Mouse (Mus musculus) embryonic facial prominence, embryonic 14.5 days (tissue): ENCODE data around the gene Abhd4. TPM values are rescaled to one million over a fixed set of nuclear protein-coding genes. Genes with fewer than 3 reads are reported as not detected.

ENCODE experiments used
- ATAC-seq: fragments of 200-750 bp; cut with Nextera tagmentation; 2 replicates; pipeline ENCODE4 v1.8.0; 2017; ENCODE audit warnings: low read depth, moderate number of reproducible peaks, moderate TSS enrichment
- DNase-seq: peaks from one replicate; pipeline ENCODE4 v3.0.0-alpha.2; 2015; ENCODE audit warnings: low spot score
- H3K27ac ChIP-seq: fragments of 300-500 bp; sonication (generic); replicated peaks from 2 replicates; pipeline ENCODE4 v1.5.1; 2014; ENCODE audit warnings: low read depth, mild to moderate bottlenecking, low read length, moderate library complexity
- H3K27me3 ChIP-seq: fragments of 300-500 bp; sonication (generic); replicated peaks from 2 replicates; pipeline ENCODE4 v1.6.1; 2014; ENCODE audit warnings: low read length; ENCODE audit not compliant: control insufficient read depth, insufficient read depth
- H3K36me3 ChIP-seq: fragments of 300-500 bp; sonication (generic); 2 replicates; pipeline ENCODE4 v1.6.1; 2014; ENCODE audit warnings: low read length, mixed read lengths; ENCODE audit not compliant: control insufficient read depth, insufficient read depth
- H3K4me1 ChIP-seq: fragments of 300-500 bp; sonication (generic); 2 replicates; pipeline ENCODE4 v1.6.1; 2014; ENCODE audit warnings: antibody characterized with exemption, low read length; ENCODE audit not compliant: control insufficient read depth, insufficient read depth
- H3K4me2 ChIP-seq: fragments of 300-500 bp; sonication (generic); 2 replicates; pipeline ENCODE4 v1.6.1; 2014; ENCODE audit warnings: low read depth, mild to moderate bottlenecking, low read length, moderate library complexity, mixed read lengths
- H3K4me3 ChIP-seq: fragments of 300-500 bp; sonication (generic); 2 replicates; pipeline ENCODE4 v1.5.1; 2014; ENCODE audit warnings: low read depth, mild to moderate bottlenecking, low read length
- H3K9ac ChIP-seq: fragments of 300-500 bp; sonication (generic); 2 replicates; pipeline ENCODE4 v1.6.1; 2014; ENCODE audit warnings: low read depth, mild to moderate bottlenecking, low read length, moderate library complexity, mixed read lengths
- H3K9me3 ChIP-seq: fragments of 300-500 bp; sonication (generic); 2 replicates; pipeline ENCODE4 v1.6.1; 2016; ENCODE audit warnings: low read length; ENCODE audit not compliant: control insufficient read depth
- WGBS: fragments of 180-500 bp; shearing (Covaris S2); extraction: QIAGEN DNeasy Blood & Tissue Kit; methylation state at CpG from one replicate; pipeline ENCODE4 v1.1.7; 2014; 5-methylcytosine and 5-hydroxymethylcytosine counted together
- polyA plus RNA-seq: library from polyadenylated mRNA; unstranded; fragments of >200 nt; fragmentation: Nextera tagmentation; extraction: Ambion mirVana; gene quantifications from 2 replicates; pipeline ENCODE4 v1.2.1, GENCODE M21; 2014

The Abhd4 gene
- polyA plus RNA-seq, 1 experiment from 2014 or later, result 59.0 TPM

DNA sequence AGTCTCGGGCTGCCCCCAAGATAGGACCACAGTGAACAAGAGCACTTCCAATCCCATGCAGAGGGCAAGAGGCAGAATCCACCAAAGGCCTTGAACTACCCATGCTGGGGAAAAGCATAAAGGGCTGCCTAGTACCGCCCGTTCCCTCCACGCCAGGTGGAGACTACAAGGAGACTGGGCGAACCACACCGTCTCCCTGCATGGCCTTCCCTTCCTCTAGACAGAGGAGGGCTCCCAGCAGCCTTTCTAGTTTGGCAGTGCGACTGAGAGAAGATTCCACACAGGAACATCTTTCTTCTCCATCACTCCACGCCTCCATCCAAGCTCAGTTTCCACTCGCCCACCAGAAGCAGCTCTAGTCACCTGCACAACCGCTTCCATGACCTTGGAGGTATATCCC lies 14.0 kb downstream of the Abhd4 start:
- 90% methylated on average over 10 of the region's 10 CpGs for WGBS
- Histone ChIP-seq H3K9me3 (no peaks in the 10 kb centered on the region), H3K27ac (no peak overlapping the region), H3K9ac (no peak overlapping the region), H3K4me1 (no peaks in the 10 kb centered on the region), H3K4me2 (no peak overlapping the region), H3K27me3 (no peaks in the 10 kb centered on the region), H3K4me3 (no peak overlapping the region), H3K36me3 (peaks cover 37% of the 10 kb centered on the region)
- ATAC-seq (no peak), DNase-seq (no peak)

GRCm38 (mm10) chr14:54269566-54269965 lies 15.6 kb downstream of the Abhd4 start:
- DNase-seq, result no peak
- 93% methylated on average over 3 of the region's 3 CpGs for WGBS
- no peaks in the 10 kb centered on the region for H3K27me3 ChIP-seq
- H3K4me2 ChIP-seq, result no peak overlapping the region
- H3K36me3 ChIP-seq, result peaks cover 25% of the 10 kb centered on the region
- no peaks in the 10 kb centered on the region for H3K9me3 ChIP-seq
- H3K4me1 ChIP-seq, result no peaks in the 10 kb centered on the region
- no peak overlapping the region for H3K27ac ChIP-seq
- ATAC-seq, result no peak
- H3K4me3 ChIP-seq, result no peak overlapping the region
- H3K9ac ChIP-seq, result no peak overlapping the region

DNA sequence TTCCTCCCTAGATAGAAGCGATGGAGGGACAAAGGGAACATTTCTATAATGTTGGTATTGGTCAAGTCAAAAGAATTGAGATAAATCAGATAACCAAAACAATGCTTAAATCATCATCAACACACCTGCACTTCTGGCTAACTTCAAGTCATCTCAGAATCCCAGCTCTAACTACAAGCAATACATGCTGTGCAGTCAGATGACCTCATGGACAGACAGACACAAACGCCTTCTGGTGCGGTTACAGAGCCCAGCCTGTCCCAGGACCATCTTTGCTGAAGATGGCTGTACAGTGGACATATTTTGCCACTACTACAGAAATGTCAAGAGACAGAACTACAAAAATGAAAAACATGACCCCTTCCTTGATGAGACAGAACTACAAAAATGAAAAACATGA lies 16.4 kb downstream of the Abhd4 start:
- no peaks in the 10 kb centered on the region for H3K4me1 ChIP-seq
- WGBS, result 90% methylated on average over 3 of the region's 3 CpGs
- no peak overlapping the region for H3K27ac ChIP-seq
- H3K27me3 ChIP-seq, result no peaks in the 10 kb centered on the region
- no peak overlapping the region for H3K9ac ChIP-seq
- H3K36me3 ChIP-seq, result peaks cover 25% of the 10 kb centered on the region
- ATAC-seq (no peak), DNase-seq (no peak)
- H3K4me3 ChIP-seq, result no peak overlapping the region
- no peak overlapping the region for H3K4me2 ChIP-seq
- H3K9me3 ChIP-seq, result no peaks in the 10 kb centered on the region

GRCm38 (mm10) chr14:54271976-54272606 lies 18.1 kb downstream of the Abhd4 start:
- 78% methylated on average over 3 of the region's 3 CpGs for WGBS
- H3K27ac ChIP-seq, result no peak overlapping the region
- no peak for ATAC-seq

GRCm38 (mm10) chr14:54272696-54273095 lies 18.7 kb downstream of the Abhd4 start:
- Histone ChIP-seq H3K4me1 (no peaks in the 10 kb centered on the region), H3K9me3 (no peaks in the 10 kb centered on the region), H3K4me2 (no peak overlapping the region), H3K9ac (no peak overlapping the region), H3K36me3 (peaks cover 15% of the 10 kb centered on the region), H3K4me3 (no peak overlapping the region), H3K27ac (no peak overlapping the region), H3K27me3 (no peaks in the 10 kb centered on the region)
- 82% methylated on average over 3 of the region's 3 CpGs for WGBS
- no peak for DNase-seq
- ATAC-seq, result no peak

More at GRCm38 (mm10) chr14:54271976-54272606, 18.1 kb downstream of the Abhd4 start:
- H3K9ac ChIP-seq, result no peak overlapping the region
- DNase-seq, result no peak
- no peaks in the 10 kb centered on the region for H3K4me1 ChIP-seq
- H3K27me3 ChIP-seq, result no peaks in the 10 kb centered on the region
- no peak overlapping the region for H3K4me3 ChIP-seq
- H3K4me2 ChIP-seq, result no peak overlapping the region
- no peaks in the 10 kb centered on the region for H3K9me3 ChIP-seq
- H3K36me3 ChIP-seq, result peaks cover 21% of the 10 kb centered on the region

DNA sequence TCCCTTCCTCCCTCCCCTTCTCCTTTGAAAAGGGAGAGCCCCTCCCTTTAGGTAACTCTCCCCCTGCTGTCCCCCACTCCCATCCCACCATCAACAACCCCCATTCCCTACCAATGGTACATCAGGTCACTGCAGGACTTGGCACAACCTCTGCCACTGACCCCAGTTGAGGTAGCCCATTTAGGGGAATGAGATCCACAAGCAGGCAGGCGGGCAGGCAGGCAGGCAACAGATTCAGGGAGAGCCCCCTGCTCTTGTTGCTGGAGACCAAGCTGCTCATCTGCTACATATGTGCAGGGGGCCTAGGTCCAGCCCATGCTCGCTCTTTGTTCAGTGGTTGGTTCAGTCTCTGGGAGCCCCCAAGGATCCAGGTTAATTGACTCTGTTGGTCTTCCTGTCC lies 22.5 kb downstream of the Abhd4 start:
- no peaks in the 10 kb centered on the region for H3K4me1 ChIP-seq

GRCm38 (mm10) chr14:54284839-54285238 lies 30.9 kb downstream of the Abhd4 start, which contains the start of gene Olfr49:
Olfr49 (minus strand) TSS chr14:54284939.
- ATAC-seq, result no peak

More for the DNA sequence above, 22.5 kb downstream of the Abhd4 start:
- H3K9ac ChIP-seq, result no peak overlapping the region
- H3K4me2 ChIP-seq, result no peak overlapping the region
- WGBS, result 79% methylated on average over 2 of the region's 2 CpGs
- H3K27me3 ChIP-seq, result no peaks in the 10 kb centered on the region
- no peak overlapping the region for H3K27ac ChIP-seq
- ATAC-seq (no peak), DNase-seq (no peak)
- H3K4me3 ChIP-seq, result no peak overlapping the region
- H3K9me3 ChIP-seq, result no peaks in the 10 kb centered on the region
- H3K36me3 ChIP-seq, result no peaks in the 10 kb centered on the region

DNA sequence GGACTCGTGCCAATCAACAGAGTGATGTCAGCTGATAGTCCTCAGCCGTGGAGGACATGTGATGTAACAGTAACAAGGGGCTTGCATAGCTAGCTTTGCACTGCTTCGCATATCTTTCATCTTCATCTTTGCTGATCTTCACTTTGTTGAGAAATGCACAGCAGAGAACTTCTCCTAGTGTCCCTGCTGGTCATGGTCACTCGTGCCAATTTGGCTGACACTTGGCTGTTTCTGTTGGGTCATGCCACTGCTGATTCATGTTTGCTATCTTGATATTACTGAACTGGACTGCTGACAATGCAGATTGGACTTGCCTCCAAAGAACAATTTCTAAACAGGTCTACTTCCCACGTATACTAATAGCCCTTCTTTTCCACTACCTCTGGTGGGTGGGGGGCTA lies 46.1 kb downstream of the Abhd4 start:
- ATAC-seq, result no peak
- peaks cover 5% of the 10 kb centered on the region for H3K9me3 ChIP-seq
- H3K4me3 ChIP-seq, result no peak overlapping the region
- no peak overlapping the region for H3K9ac ChIP-seq
- H3K4me1 ChIP-seq, result no peaks in the 10 kb centered on the region
- H3K27ac ChIP-seq, result no peak overlapping the region
- no peaks in the 10 kb centered on the region for H3K27me3 ChIP-seq
- H3K36me3 ChIP-seq, result no peaks in the 10 kb centered on the region
- no peak for DNase-seq
- 81% methylated on average over 5 of the region's 5 CpGs for WGBS
- H3K4me2 ChIP-seq, result no peak overlapping the region

More at GRCm38 (mm10) chr14:54284839-54285238, 30.9 kb downstream of the Abhd4 start, which contains the start of gene Olfr49:
- Histone ChIP-seq H3K4me3 (no peak within 1 kb of the TSS), H3K27ac (no peak within 1 kb of the TSS), H3K4me2 (no peak within 1 kb of the TSS), H3K9ac (no peak within 1 kb of the TSS), H3K36me3 (no peaks in the 10 kb centered on the region), H3K4me1 (no peaks in the 10 kb centered on the region), H3K9me3 (0 out of 2 replicates have a peak, but pooled peaks cover 7% of the 10 kb centered on the region), H3K27me3 (no peaks in the 10 kb centered on the region)
- WGBS, result 62% methylated on average over 1 of the region's 1 CpGs
- DNase-seq, result no peak

DNA sequence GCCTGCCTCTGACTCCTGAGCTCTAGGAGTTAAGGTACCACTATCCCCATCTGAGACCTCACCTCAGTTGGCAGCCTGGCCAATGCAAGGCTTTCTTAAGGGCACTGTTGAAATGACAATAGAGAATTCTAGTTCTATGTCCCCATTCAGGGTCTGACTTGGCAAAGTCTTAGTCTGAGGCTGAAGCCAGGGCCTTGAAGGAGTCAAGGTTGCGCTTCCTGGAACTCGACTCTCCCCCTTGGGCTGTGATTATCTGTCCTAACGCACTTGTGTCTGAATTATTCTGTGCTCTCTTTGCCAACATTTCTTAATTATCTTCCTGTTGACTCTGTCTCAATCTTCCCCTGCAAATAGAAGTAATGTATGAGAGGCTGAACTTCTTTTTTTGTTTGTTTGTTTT lies 46.7 kb downstream of the Abhd4 start:
- WGBS, result 87% methylated on average over 3 of the region's 3 CpGs
- DNase-seq, result no peak
- no peak overlapping the region for H3K9ac ChIP-seq
- H3K36me3 ChIP-seq, result no peaks in the 10 kb centered on the region
- H3K4me1 ChIP-seq, result no peaks in the 10 kb centered on the region
- no peaks in the 10 kb centered on the region for H3K27me3 ChIP-seq
- no peak overlapping the region for H3K4me3 ChIP-seq
- no peak overlapping the region for H3K27ac ChIP-seq
- no peak for ATAC-seq
- H3K9me3 ChIP-seq, result peaks cover 5% of the 10 kb centered on the region
- H3K4me2 ChIP-seq, result no peak overlapping the region
